Mouse (Mus musculus) megakaryocyte progenitor cell, adult 5-6 weeks (primary cell): Measurements from ENCODE around the gene Klhdc7b. TPM values are rescaled to one million over a fixed set of nuclear protein-coding genes. Genes with fewer than 3 reads are reported as not detected.

ENCODE experiments used
- ATAC-seq: replicated peaks from 2 replicates; pipeline ENCODE4 v1.8.0; 2016; ENCODE audit warnings: mild to moderate bottlenecking, moderate TSS enrichment, inconsistent platforms; ENCODE audit not compliant: poor library complexity
- total RNA-seq, 2 experiments: library from RNA; stranded (forward) in 1 of 2; stranded (reverse) in 1 of 2; fragments of 157-497, 149-512 nt in 1 of 2; fragments of 200-1000 nt in 1 of 2; gene quantifications; 2 replicates each; pipeline versions ENCODE4 v1.2.3 to v1.2.4; 2015 to 2017

The Klhdc7b gene
- total RNA-seq, 2 experiments from 2014 or later, result under 0.01 to 0.07 TPM

DNA sequence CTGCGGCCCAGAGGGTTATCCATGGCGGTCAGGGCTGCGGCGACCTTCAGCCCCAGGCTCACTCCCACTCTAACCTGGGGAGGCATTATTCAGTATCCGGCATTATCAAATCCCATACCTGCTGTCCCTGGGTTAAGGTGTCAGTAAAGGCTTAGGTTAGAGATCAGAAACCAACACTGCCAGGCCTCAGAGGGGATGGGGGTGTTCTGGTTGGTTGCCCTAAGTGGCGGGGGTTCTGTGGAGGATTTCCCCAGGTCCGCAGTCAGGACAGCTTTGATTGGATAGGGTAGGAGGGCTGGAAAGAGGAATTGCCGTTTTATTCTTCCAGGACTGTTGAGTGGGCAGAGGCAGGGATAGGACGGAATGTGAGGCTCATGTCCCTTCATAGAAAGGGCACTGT, 10.4 kb upstream of the Klhdc7b start:
- ATAC-seq, result no peak

DNA sequence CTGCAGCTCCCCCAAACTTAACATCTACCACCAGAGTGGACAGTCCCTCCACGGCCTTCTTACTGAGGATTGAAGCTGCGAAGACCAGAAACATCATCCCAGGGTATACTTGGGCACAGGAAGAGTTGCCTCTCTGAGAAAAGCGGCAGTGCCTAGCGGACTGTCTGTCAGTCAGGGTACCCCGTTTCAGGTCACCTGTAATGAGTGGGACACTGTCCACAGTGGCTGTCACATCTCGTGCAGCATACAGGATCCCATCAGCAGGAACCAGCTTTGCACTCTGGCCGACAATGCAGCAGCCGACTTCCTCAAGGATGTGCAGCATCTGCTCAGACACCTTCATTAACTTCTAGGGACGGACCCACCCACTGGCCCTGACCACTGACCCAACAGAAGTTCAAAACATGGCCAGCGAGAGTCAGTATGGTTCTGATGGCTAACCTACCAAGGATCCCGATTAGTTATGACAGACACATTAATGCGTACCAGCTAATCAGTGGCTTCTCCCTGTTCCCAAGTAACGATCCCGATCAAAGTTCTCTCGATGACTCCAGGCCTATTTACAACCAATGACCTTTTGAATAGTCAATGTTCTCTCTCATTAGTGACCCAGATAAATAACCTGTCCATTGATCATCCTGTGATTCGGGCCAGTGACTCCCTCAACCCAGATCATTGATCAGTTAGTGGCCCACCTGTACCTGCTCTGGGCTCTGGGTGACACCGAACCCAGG, 9.7 kb upstream of the Klhdc7b start:
- no peak for ATAC-seq

DNA sequence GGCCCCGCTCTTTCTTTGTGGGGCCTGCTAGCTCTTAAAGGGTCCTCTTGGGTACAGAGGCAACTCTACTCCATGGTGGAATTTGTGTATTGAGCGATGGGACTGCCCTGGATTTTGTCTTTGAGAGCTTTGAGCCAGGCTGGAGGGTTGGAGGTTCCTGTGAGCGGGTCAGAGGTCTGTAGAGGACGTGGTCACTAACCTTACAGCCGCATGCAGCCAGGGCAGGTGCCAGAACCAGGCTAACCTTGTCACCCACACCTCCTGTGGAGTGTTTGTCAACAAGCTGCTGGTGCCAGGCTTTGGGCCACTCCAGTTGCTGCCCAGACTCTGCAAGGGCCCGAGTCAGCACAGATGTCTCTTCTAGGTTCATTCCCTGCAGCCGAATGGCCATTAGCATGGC, 8.7 kb upstream of the Klhdc7b start:
- no peak for ATAC-seq

DNA sequence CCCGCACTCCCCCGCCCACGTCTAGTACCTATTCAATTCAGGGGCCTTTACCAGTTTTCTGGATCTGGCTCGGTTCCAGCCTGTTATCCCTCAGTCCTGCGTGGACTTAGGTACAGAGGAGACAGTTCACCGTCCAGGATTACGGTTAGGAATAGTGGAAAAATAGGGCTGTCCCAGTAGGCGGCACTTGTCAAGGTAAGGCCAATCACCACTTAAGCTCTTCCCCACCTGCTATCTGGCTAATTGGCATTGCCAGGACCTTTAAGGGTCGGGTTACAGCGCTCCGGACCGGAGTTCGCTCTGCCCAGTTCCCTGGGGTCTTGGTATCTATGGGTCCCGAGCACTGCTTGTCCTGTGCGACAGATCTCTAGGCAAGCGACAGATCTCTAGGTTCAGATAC, 7.8 kb upstream of the Klhdc7b start, which contains the start of gene Tymp:
TSS of gene Tymp (minus strand) at position 83 of the 400 bp plus-strand sequence.
- no peak for ATAC-seq

DNA sequence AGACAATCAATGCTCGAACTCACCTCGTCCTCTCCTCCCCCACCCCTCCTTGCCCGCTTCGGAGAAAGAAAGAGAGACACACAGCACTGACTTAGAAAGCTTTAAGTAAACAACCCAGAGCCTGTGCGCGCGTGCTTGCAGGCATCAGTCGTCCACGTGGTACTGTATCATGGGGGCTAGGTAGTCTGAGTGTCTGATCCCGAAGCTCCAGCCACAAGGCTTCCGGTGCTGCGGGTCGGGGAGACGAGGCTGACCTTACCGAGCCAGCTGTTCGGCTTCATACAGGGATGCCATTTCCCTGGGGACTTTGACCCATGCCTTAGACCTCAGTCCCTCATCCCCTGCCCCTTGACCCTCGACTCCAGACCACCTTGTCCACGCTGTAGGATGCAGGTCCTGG, 7.4 kb upstream of the Klhdc7b start:
- no peak for ATAC-seq

DNA sequence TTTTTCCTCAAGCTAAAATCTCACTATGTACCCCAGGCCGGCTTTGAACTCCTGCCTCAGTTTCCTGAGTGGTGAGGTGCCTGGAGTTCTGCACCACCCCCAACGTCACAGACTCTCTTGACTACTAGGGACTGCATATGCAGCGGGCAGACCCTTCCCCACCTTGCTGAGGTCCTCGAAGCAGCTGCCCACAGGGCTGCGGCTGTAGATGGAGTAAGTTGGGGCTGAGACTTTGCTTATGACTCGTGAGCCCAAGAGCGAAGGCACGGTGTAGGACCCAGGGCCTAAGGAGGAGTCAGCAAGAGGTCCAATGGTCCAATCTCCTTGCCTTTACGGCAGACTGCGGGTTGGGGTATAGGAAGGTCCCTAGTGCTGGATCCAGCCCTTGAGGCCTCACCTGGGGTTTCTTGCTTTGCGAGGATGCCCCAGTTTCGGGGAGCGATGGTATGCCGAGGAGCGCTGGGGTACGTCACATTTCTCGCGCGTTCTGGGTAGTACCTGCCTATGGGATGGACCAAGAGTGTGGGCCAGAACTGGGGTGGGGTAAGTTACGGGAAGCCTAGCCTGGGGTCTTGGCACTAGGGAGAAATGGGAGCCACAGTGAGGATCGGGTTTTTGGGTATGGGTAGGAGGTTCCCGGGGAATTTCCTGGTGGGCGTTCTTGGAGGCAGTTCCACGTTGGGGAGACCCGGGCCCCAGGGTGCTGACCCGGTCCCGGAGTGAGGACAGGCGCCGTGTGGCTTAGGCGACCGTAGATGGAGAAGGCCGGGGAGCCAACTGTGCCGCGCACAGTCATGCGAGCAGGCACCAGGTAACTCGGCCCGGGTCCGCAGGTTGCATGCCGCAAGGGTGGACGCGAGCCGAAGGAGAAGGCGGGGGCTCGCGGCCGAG, 6.5 kb upstream of the Klhdc7b start:
- ATAC-seq, result peak; percentile 5

DNA sequence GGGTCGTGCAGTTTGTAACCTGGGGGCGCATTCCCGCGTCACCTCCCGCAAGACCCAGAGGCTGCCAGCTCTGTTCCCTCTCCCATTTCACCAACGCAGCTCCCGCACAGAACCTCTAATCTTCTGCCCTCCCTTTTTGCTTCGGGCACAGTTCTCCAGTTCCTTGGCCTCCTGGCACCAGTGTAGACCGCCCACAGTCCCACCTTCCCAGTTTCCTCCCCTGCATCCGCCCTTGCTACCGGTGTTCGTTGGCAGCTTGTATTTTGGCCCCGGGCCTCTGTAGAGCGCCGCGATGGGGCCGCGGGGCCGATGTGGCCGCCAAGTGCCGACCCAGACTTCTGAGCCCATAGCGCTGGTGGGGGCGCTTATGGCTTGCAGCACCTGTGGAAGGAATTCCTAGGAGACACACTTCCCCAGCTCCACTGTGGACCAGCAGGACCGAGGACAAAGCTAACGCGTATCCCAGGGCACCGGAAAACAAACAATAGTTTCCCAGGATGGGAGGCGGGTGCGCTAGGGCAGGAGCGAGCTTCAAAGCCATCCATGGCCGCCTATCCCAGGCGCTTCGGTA, 5.8 kb upstream of the Klhdc7b start, which contains the start of gene Odf3b:
TSS of gene Odf3b (minus strand) at position 452 of the 571 bp plus-strand sequence.
- ATAC-seq, result peak; percentile 22

DNA sequence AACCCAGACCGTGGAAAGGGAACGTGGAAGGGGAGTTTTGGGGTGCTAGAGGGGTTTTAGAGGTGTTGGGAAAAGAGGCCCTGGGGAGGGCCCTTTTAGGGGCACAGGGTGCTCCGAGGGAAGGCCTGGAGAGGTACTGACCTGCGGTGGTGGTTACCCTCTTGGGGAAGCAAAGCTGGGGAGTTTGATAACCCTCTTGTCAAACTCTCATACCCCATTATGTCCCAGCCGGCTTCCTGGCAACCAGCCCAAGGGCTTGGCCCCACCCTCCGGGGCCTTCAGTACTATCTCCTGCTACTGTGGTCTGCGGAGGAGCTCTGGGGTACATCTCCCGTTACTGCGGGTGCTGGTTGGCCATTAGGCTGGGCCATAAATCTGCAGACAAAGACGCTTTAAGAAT, 5.3 kb upstream of the Klhdc7b start:
- peak; percentile 73 for ATAC-seq

DNA sequence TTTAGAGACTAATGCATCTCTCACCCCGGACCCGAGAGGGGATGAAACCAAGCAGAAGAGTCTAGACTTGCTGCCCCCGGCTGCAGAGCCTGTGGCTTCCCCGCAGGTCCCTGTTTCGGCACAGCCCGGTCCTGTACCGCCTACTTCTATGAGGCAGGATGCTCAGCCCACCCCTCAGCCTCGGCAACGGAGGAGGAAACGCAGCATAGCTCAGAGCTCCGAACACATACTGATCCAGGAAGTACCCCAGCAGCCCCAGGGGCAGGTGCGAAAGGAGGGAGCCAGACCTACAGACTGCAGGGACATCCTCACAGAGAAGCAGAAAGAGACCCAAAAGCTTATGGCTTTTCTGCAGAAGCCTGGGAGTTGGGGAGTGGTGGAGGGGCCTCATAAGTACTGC, 2.4 kb downstream of the Klhdc7b start:
- ATAC-seq, result peak; percentile 36

DNA sequence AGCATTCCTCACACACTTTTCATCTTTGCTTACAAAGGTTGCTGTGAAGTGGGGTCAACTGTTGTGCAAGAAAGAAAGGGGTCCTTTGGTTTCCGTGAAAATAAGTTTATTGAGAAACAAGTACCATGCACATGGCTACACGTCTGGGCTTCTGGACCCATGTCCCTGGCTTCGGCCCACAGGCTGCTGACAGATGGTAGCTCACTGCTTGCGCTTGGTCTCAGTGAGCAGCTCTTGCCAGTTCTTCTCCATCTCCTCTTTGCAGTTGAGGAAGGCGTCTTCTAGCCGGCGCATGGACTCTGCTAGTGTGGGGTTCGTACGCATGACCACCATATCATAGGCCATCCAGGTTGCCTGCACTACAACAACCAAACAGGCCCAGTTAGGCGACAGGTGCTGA, 5.4 kb downstream of the Klhdc7b start:
- ATAC-seq, result no peak

DNA sequence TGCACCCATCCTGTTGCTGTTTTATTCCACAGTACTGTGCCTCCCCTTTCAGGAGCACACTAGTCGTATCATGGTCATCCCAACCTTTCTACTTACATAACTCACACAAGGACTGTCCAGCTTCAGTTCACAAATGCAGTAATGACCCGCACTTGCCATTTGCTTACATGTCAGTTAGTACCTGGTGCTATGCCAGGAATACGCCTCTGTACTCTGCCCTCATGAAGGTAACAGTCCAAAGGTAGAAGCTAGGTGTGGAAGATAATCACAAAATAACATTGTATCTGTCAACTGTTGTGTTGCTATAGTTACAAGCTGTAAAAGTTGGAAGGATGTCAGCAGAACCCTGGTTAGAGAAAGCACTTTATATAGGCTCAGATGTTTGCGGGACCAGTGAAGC, 12.2 kb downstream of the Klhdc7b start:
- ATAC-seq, result no peak

DNA sequence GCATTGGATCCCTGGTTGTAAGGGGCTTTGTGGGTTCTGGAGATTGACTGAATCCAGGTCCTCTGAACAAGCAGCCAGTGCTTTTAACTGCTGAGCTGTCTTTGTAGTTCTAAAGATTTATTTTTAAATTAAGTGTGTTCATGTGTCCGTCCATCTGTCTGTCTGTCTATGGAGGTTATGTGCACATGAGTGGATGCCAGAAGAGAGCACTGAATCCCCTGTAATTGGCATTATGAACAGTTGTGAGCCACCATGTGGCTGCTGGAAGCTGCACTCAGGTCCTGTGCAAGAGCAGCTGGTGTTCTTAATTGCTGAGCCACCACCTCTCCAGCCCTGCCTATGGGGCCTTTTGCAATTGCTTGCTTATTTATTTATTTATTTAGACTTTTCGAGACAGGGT, 13.4 kb downstream of the Klhdc7b start:
- no peak for ATAC-seq

DNA sequence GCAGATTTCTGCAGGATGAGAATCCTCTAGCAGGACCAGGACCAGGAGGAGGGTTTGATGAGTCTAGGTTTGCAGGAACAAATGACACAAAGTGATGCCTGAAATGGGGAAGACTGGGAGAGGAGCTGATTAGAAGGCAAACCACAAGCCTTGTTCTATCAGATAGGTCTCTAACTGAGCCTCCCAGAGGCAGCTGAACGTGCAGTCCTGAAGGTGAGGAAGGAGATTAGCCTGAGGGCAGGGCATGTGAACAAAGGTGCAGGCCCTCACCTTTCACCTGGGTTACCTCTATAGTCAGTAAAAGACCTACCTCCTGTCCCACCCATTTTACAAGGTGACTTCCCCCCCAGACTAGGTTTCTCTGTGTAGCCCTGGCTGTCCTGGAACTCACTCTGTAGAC, 15.0 kb downstream of the Klhdc7b start:
- no peak for ATAC-seq

DNA sequence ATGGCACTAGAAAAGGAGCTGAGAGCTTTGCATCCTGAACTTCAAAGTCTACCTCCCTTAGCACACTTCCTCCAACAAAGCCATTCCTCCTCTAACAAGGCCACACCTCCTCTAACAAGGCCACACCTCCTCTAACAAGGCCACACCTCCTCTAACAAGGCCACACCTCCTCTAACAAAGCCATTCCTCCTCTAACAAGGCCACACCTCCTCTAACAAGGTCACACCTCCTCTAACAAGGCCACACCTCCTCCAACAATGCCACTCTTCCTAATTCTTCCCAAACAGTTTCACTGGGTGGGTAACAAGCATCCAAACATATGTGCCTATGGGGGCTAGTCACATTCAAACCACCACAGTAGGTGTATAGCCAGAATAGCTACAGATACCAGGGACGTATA, 17.8 kb downstream of the Klhdc7b start:
- ATAC-seq, result no peak

DNA sequence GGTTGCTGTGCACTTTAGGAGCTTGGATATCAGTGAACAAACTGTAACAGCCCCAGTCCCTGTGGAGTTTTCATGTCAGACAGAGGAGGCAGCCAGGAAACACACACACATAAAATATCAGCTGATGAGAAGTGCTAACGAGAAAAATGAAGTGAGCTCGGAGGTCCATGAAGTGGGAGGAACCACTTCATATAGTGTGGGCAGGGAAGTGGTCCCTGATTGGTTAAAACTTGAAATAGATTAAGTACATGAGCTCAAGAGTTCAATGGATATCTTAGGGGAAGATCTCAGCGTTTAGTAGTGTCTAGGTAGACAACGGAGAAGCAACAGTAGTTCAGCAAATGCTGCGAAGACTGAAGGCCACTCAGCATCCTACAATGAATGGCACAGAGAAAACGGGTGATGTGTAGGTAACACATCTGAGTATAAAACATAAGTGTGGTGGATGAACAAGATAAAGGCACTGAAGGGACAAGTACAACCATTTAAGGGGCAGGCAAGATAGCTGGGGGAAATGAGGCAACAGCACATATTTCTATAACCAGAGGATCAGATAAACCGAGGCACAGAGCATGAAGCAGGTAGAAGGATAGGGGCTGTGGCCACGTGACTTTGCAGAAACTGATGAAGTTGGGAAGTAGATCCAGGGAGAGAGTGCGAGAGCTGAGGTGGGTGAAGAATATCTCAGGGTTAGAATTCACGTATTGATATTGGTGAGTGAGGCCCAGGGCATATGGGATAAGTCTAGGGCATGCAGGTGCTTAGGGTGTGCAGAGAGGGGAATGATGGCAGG, 20.3 kb downstream of the Klhdc7b start:
- no peak for ATAC-seq

DNA sequence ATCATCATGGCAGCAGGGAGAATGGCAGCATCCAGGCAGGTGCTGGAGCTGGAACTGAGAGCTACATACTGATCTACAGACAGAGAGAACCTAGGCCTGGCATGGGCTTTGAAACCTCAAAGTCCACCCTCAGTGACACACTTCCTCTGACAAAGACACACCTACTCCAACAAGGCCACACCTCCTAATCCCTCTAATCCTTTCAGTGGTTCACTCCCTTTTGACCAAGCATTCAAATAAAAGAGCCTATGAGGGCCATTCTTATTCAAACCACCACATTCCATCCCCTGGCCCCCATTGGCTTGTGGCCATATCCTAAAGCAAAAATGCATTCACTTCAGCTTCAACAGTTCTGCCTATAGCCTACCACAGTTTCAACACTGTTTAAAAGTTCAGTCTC, 22.0 kb downstream of the Klhdc7b start:
- ATAC-seq, result no peak

DNA sequence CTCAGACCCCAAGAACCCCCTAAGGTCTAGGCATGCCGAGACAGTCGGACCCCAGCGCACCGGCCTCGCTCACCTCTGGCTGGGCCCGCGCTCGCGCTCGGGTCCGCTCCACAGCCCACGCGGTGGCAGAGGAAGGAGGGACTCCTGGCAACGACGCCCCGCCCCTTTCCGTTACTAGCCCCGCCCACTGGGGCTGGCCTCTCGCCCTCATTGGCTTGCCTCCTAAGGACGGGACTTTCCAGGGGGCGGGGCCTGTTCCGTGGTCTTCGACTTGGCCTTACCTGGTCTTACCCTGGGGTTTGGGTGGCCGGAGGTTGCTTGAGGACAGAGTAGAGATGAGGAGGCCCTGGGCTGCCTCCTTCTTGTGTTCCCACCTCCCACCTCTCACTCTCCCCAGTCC, 25.4 kb downstream of the Klhdc7b start, which contains the start of gene Syce3:
TSS of gene Syce3 (minus strand) at position 386 of the 400 bp plus-strand sequence.
- no peak for ATAC-seq

DNA sequence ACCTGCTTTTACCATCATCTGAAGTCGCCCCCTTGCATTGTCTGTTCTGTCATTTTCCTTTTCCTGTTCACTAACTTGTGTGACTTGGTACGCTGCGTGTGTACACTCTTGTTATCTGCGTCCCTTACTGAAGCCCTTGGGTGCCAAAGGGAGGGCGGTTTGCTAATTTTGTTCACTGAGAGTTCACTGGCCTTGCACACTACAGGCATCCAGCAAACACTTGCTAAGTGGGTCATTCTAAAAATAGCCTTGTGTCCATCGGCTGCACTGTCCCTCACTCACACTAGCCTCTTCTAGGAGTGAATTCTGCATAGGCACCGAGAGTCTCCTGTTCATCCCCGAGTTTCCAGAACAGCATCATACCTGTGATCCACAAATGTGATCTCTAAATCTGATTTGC, 30.6 kb downstream of the Klhdc7b start:
- no peak for ATAC-seq

DNA sequence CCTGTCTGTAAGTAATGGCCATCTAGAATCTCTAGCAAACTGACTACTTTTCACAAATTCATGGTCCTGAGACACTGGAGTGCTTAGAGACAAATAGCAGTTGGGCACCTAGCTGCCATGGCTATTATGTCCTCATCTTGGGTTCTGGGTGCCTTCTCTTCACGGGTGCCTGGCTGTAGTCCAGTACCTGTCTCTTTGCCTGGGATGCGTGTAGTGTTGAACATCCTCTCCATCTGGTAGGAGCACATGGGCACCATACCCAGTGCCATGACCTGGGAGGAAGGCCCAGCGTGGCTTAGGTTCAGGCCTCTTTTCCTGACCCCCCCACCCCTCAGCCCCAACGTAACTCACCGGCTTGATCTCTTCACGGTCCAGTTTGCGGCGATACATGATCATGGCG, 37.2 kb downstream of the Klhdc7b start:
- no peak for ATAC-seq

DNA sequence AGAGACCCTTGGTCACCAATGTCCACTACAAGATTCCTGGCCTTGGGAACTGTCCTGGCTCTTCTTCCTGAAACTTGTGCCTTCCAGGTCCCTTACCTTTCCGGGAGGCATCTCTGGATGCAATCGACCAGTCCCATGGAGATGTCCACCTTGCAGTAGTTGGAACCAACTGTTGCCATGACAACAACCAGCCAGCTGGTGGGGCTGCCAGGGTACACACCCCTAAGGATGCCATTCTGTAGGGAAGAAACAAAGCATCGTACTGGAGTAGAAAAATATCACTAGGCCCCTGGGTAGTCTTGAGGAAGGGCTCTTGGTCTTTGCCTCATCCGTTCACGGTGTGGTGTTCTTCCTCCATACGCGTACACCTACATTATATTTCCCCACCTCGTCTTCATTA, 39.9 kb downstream of the Klhdc7b start:
- ATAC-seq, result no peak

DNA sequence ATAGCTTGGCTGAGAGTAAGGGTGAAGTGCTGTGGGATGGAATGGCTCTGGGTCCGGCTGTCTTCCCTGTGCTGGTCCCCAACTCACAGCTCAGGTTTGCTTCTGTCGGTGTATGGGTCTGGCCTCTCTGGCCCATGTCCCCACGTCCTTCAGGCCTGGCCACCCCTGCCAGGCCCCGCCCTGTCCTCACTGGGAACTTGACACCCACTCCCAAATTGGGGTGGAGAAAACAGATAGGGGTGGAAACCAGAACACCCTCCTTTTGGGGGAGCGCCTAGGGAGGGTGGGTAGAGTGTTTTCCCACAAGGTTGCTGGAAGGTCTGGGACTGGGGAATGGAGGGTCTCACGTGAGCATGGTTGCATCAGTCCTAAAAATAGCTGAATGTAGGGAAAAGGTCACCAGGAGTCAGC, 41.0 kb downstream of the Klhdc7b start, which contains the start of gene Cpt1b:
TSS of gene Cpt1b (minus strand) at position 153 of the 411 bp plus-strand sequence.
- no peak for ATAC-seq
